Mouse (Mus musculus) myocyte (in vitro differentiated cells): ENCODE data around the gene Gm20388.

Source experiments
- CEBPB ChIP-seq: IDR thresholded peaks from 2 replicates; pipeline ENCODE4 v1.6.1; 2011; ENCODE audit warnings: mild to moderate bottlenecking, moderate library complexity; ENCODE audit not compliant: poor library complexity, insufficient read depth, severe bottlenecking
- E2F4 ChIP-seq: IDR thresholded peaks from one replicate; pipeline ENCODE4 v1.6.1; 2011; ENCODE audit warnings: mild to moderate bottlenecking, control low read depth, moderate library complexity; ENCODE audit not compliant: insufficient read depth
- POLR2A ChIP-seq: IDR thresholded peaks from one replicate; pipeline ENCODE4 v1.6.1; 2011; ENCODE audit warnings: low read depth, mild to moderate bottlenecking, control low read depth, moderate library complexity; ENCODE audit not compliant: insufficient read length
- TCF3 ChIP-seq: IDR thresholded peaks from one replicate; pipeline ENCODE4 v1.6.1; 2011; ENCODE audit warnings: low read depth, control low read depth; ENCODE audit not compliant: insufficient read length

DNA sequence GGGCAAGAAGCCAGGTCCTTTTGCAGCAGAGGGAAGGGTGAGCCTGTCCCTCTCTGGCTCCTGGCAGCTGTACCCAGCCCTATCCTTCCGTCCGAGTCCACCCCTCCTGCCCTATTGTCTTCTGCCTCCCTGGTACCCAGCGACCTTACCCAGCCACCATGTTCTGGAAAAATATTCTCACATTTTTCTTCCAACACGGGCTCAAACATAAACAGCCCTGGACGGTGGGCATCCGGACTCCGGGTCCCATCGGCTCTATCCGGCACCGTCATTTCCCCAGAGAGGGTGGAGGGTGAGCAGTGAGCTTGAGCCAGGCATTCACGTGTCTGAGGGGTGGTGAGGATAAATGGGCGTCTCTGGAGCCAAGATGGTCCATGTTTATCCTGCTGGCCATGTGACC, 920.0 kb downstream of the Gm20388 start:
- TF ChIP-seq TCF3 (no peak), E2F4 (no peak), POLR2A (no peak), CEBPB (no peak)
